In genomic region chr15:41193240-41193639, GRCm38 (mm10) we compare ENCODE assay signal across 9 mouse cellular contexts.
A peak's percentile ranks its signal among the peaks of the same experiment; 100 is the strongest.
DNase-seq lines count a peak whose midpoint lies in the region; ATAC-seq and TF ChIP-seq lines count a peak whose summit lies in the region.
"Had no signal": no experiment of that assay in that cellular context is flagged by ENCODE, and none has a peak within 500 bp of the region (broad histone marks: within the 10 kb centered on the region; RNA-seq: fewer than 3 reads in every experiment).

No protein-coding gene starts in this region.

- H3K4me3 ChIP-seq in heart, embryonic 11.5 days (ENCODE audit: low read depth, low read length) = no peak overlapping the region
- no peak overlapping the region for H3K4me3 ChIP-seq in ES-E14 (ENCODE audit: insufficient read depth in 1 of 2, low read depth in 1 of 2, low read length in 2 of 2, poor library complexity in 1 of 2, severe bottlenecking in 1 of 2)

- WGBS in heart, embryonic 11.5 days (ENCODE audit: insufficient replicate concordance) = 14% methylated on average over 3 of the region's 3 CpGs

- no peaks in the 10 kb centered on the region for H3K36me3 ChIP-seq in heart, embryonic 11.5 days (ENCODE audit: control insufficient read depth, insufficient read depth, low read length)
- no peaks in the 10 kb centered on the region for H3K36me3 ChIP-seq in ES-E14 (ENCODE audit: control insufficient read depth, insufficient read depth, low read length, poor library complexity, severe bottlenecking)
- H3K36me3 ChIP-seq: G1E had no signal

- no peak overlapping the region for H3K4me2 ChIP-seq in heart, embryonic 11.5 days

- no peaks in the 10 kb centered on the region for H3K9me3 ChIP-seq in heart, embryonic 11.5 days (replicated peaks; ENCODE audit: control insufficient read depth, low read length)
- H3K9me3 ChIP-seq in ES-E14 (ENCODE audit: control insufficient read depth, insufficient read depth, low read depth, low read length) = no peaks in the 10 kb centered on the region
- H3K9me3 ChIP-seq: G1E had no signal

- no peak overlapping the region for H3K27ac ChIP-seq in heart, embryonic 11.5 days (ENCODE audit: low read depth, low read length)
- H3K27ac ChIP-seq in ES-E14 (ENCODE audit: insufficient read depth, low read depth, low read length, poor library complexity, severe bottlenecking) = no peak overlapping the region

- ATAC-seq in heart, embryonic 11.5 days (replicated peaks; ENCODE audit: insufficient number of reproducible peaks, low FRiP score, low TSS enrichment) = no peak
- ATAC-seq in inflammation-experienced regulatory T-cells, adult 6 months = no peak

- H3K9ac ChIP-seq in heart, embryonic 11.5 days (ENCODE audit: low read depth, low read length) = no peak overlapping the region
- H3K9ac ChIP-seq in ES-E14 (ENCODE audit: insufficient read depth, low read depth, low read length, poor library complexity, severe bottlenecking) = no peak overlapping the region

- DNase-seq in heart, postnatal 10 days = peak; percentile 71 to 85
- peak; percentile 82 for DNase-seq in ES-E14 (ENCODE audit: low read depth, low spot score)
- DNase-seq in c-Kit-positive CD71-positive TER-119-positive erythroid progenitor cells, embryonic 14.5 days (ENCODE audit: low spot score) = peak; percentile 10
- DNase-seq in forelimb bud, embryonic 11.5 days (ENCODE audit: low read depth, low spot score) = peak; percentile 76
- peak; percentile 86 for DNase-seq in layer of hippocampus, adult 11-12 months (ENCODE audit: low spot score)
- DNase-seq in mesoderm, embryonic 11.5 days (ENCODE audit: low read depth, low spot score) = peak; percentile 80

- intact Hi-C loops in heart, postnatal 10 days (cut with DNase I) = loop anchor here (2.0 to 10.0 kb wide), 4 partner anchors 464 to 782 kb away; no protein-coding TSS in a partner anchor

- H3K4me1 ChIP-seq in heart, embryonic 11.5 days (ENCODE audit: control insufficient read depth, insufficient read depth, low read length) = no peaks in the 10 kb centered on the region
- no peaks in the 10 kb centered on the region for H3K4me1 ChIP-seq in ES-E14 (ENCODE audit: control insufficient read depth in 2 of 2, insufficient read depth in 2 of 2, low read length in 2 of 2, poor library complexity in 1 of 2)

- in situ Hi-C loops in ES-E14 (cut with MboI; ENCODE audit: low sequenced_read_pairs in 2 of 2, unreplicated experiment in 2 of 2) = no loop called here

- no peaks in the 10 kb centered on the region for H3K27me3 ChIP-seq in heart, embryonic 11.5 days (ENCODE audit: control insufficient read depth, insufficient read depth, low read length)

TF ChIP-seq in ES-E14, 5 proteins besides CTCF, POLR2A, EP300 and RAD21:
- TF ChIP-seq CHD2 (IDR thresholded peaks at IDR 0.05; ENCODE audit: low read depth, low read length) = no peak
- no peak for TF ChIP-seq HCFC1 (IDR thresholded peaks at IDR 0.05; ENCODE audit: borderline replicate concordance, insufficient read depth, low read length)
- peak; percentile 87; the same call in 1 of the 2 replicates for TF ChIP-seq ZC3H11A (IDR thresholded peaks at IDR 0.05; ENCODE audit: borderline replicate concordance, low read depth, low read length)
- no peak for TF ChIP-seq ZNF384 (IDR thresholded peaks at IDR 0.05; ENCODE audit: low read depth, low read length)
- TF ChIP-seq MAFK (IDR thresholded peaks at IDR 0.05; ENCODE audit: insufficient read depth, low read depth, low read length) = no peak

Comparison
In these comparisons a context has a peak if more than half of its experiments do, and no peak if none do; other contexts are left out.
1. DNase-seq: peak in every context shown above with its lines; median percentile 86 in layer of hippocampus, adult 11-12 months; 82 in ES-E14; 80 in mesoderm, embryonic 11.5 days; 78 in heart, postnatal 10 days; 76 in forelimb bud, embryonic 11.5 days; 10 in c-Kit-positive CD71-positive TER-119-positive erythroid progenitor cells, embryonic 14.5 days.